Mouse (Mus musculus) stomach, embryonic 16.5 days (tissue): ENCODE data around the gene Chpf. TPM values are rescaled to one million over a fixed set of nuclear protein-coding genes. Genes with fewer than 3 reads are reported as not detected.

Source experiments
- ATAC-seq: fragments of 200-750 bp; cut with Nextera tagmentation; 2 replicates; pipeline ENCODE4 v1.8.0; 2017; ENCODE audit warnings: moderate number of reproducible peaks, moderate TSS enrichment; ENCODE audit not compliant: insufficient read depth, low FRiP score
- H3K27ac ChIP-seq: fragments of 300-500 bp; sonication (generic); 2 replicates; pipeline ENCODE4 v1.5.1; 2014; ENCODE audit warnings: low read length
- H3K27me3 ChIP-seq: fragments of 300-500 bp; sonication (generic); 2 replicates; pipeline ENCODE4 v1.6.1; 2014; ENCODE audit warnings: low read length, control low read depth, mixed read lengths; ENCODE audit not compliant: control insufficient read depth, insufficient read depth
- H3K36me3 ChIP-seq: fragments of 300-500 bp; sonication (generic); 2 replicates; pipeline ENCODE4 v1.6.1; 2014; ENCODE audit warnings: low read length; ENCODE audit not compliant: control insufficient read depth, insufficient read depth
- H3K4me1 ChIP-seq: fragments of 300-500 bp; sonication (generic); 2 replicates; pipeline ENCODE4 v1.6.1; 2014; ENCODE audit warnings: low read length, control low read depth, mixed read lengths; ENCODE audit not compliant: control insufficient read depth, insufficient read depth
- H3K4me2 ChIP-seq: fragments of 300-500 bp; sonication (generic); 2 replicates; pipeline ENCODE4 v1.6.1; 2014; ENCODE audit warnings: low read depth, low read length, mixed read lengths
- H3K4me3 ChIP-seq: fragments of 300-500 bp; sonication (generic); replicated peaks from 2 replicates; pipeline ENCODE4 v1.5.1; 2014; ENCODE audit warnings: mild to moderate bottlenecking, low read length
- H3K9ac ChIP-seq: fragments of 300-500 bp; sonication (generic); 2 replicates; pipeline ENCODE4 v1.6.1; 2014; ENCODE audit warnings: low read length
- H3K9me3 ChIP-seq: fragments of 300-500 bp; sonication (generic); replicated peaks from 2 replicates; pipeline ENCODE4 v1.6.1; 2016; ENCODE audit warnings: low read length, control low read depth; ENCODE audit not compliant: control insufficient read depth
- WGBS: fragments of 180-500 bp; shearing (Covaris S2); extraction: QIAGEN DNeasy Blood & Tissue Kit; methylation state at CpG from one replicate; pipeline ENCODE4 v1.1.7; 2014; 5-methylcytosine and 5-hydroxymethylcytosine counted together
- polyA plus RNA-seq: library from polyadenylated mRNA; unstranded; fragments of >200 nt; fragmentation: Nextera tagmentation; extraction: Ambion mirVana; gene quantifications from 2 replicates; pipeline ENCODE4 v1.2.1, GENCODE M21; 2015

Chpf gene
- polyA plus RNA-seq, 1 experiment from 2014 or later, result 28.0 TPM

DNA sequence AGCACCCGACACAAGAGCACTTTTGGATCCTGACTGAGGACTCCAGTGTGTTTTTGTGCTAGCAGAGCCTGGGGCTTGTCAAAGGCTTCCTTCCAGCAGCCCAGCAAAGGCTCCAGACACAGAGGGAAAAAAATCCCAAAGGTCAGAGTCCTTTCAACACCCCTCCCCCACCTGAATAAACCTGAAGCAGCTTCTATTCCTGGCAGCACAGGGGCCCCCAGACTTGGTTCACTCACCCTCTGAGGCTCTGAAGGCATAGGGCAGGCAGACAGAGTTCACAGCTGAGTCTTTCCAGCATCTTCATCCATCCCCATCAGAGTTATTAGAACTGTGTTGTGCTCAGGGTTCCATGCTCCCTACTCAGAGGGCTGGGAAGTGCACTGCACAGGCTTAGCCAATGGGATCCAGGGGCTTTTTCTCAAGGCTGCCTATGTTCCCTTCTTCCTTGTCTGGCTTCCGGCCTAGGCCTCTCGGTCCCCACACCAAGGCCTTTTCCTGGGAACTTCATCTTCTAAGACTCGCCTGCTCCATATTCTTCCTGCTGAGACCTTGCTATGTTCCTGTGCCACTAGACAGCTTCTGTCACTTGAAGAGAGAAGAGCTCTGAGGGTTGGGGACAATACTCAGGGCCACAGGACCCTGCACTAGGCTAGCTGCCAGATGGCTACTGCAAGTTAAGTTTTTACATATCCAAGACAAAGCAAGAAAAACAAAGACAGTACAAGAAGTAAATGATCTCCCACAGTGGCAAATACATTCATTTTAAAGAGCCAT, 32.5 kb upstream of the Chpf start:
- Histone ChIP-seq H3K4me2 (no peak overlapping the region), H3K4me1 (peaks cover 18% of the 10 kb centered on the region), H3K4me3 (no peak overlapping the region), H3K9ac (no peak overlapping the region; the same call in 1 of the 2 replicates), H3K36me3 (no peaks in the 10 kb centered on the region), H3K9me3 (no peaks in the 10 kb centered on the region), H3K27ac (peak overlapping the region; percentile 75), H3K27me3 (no peaks in the 10 kb centered on the region)
- ATAC-seq, result peak; percentile 28
- 49% methylated on average over 4 of the region's 4 CpGs for WGBS

- Histone ChIP-seq H3K9me3 (no peaks in the 10 kb centered on the region), H3K36me3 (no peaks in the 10 kb centered on the region), H3K4me1 (peaks cover 20% of the 10 kb centered on the region), H3K9ac (no peak overlapping the region), H3K27ac (no peak overlapping the region), H3K27me3 (no peaks in the 10 kb centered on the region), H3K4me3 (no peak overlapping the region), H3K4me2 (no peak overlapping the region)
- WGBS, result 70% methylated on average over 5 of the region's 5 CpGs
- ATAC-seq, result no peak
Observed at GRCm38 (mm10) chr1:75510154-75510553, 31.0 kb upstream of the Chpf start.

- Histone ChIP-seq H3K36me3 (no peaks in the 10 kb centered on the region), H3K9ac (peak overlapping the region; percentile 21; the same call in 1 of the 2 replicates), H3K9me3 (no peaks in the 10 kb centered on the region), H3K27ac (no peak overlapping the region), H3K27me3 (no peaks in the 10 kb centered on the region), H3K4me1 (peaks cover 22% of the 10 kb centered on the region), H3K4me3 (no peak overlapping the region), H3K4me2 (no peak overlapping the region)
- no peak for ATAC-seq
- 58% methylated on average over 20 of the region's 20 CpGs for WGBS
Observed at GRCm38 (mm10) chr1:75509586-75509985, 30.5 kb upstream of the Chpf start.

- no peak for ATAC-seq
- H3K9ac ChIP-seq, result peak within 1 kb of the TSS; percentile 83
- 0 out of 2 replicates have a peak, but pooled peaks cover 3% of the 10 kb centered on the region for H3K36me3 ChIP-seq
- H3K4me2 ChIP-seq, result peak within 1 kb of the TSS; percentile 96
- peaks cover 39% of the 10 kb centered on the region for H3K4me1 ChIP-seq
- peak within 1 kb of the TSS; percentile 89 for H3K27ac ChIP-seq
- no peaks in the 10 kb centered on the region for H3K27me3 ChIP-seq
- H3K4me3 ChIP-seq, result peak within 1 kb of the TSS; percentile 90
- H3K9me3 ChIP-seq, result no peaks in the 10 kb centered on the region
- WGBS, result 55% methylated on average over 10 of the region's 10 CpGs
Observed at GRCm38 (mm10) chr1:75507006-75507405, 27.9 kb upstream of the Chpf start, which contains the start of gene Inha. Inha (plus strand) TSS chr1:75507077.

DNA sequence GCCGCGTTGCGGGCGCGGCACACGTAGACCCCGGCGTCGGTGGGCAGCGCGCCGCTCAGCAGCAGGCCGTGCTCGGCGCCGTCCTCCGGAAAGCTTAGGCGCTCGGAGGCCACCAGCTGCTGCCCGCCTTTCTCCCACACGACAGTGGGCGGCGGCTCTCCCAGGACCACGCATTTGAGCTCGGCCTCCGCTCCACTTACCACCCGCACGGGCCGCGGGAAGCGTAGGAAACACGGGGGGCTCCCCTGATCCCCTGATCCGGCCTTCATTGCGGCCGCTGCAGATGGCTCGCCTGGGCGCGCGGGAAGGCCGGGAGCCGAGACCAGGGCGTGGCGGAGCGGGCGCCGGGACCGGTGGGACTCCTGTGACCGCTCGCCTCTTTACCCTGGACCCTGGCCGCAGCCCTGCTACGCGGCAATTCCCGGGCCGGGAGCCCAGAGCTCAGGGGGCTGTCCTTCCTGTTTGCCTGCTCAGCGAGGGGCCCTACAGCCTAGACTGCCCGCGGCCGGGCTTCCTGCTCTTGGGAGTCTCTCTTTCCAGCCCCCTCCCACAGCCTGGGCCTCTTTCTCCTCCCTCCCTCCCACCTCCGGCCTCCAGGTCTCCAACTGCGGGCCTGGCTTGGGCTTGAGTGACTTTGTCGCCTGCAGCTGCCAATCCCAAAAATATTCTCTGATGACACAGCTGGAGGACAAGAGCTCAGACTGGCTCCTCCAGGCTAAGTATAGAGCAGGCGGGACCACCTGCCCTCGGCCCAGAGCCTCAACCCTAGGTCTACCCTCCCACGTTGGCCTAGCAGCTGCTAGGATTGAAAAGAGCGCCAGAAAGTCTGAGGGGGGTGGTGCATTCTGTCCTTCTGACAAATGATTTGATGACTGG, 27.1 kb upstream of the Chpf start, which contains the start of gene Obsl1:
Gene Obsl1, minus strand, starts transcription at position 497 of the 876 bp plus-strand sequence.
- Histone ChIP-seq H3K9me3 (no peaks in the 10 kb centered on the region), H3K4me1 (peaks cover 34% of the 10 kb centered on the region), H3K4me3 (peak within 1 kb of the TSS; percentile 90), H3K9ac (peak within 1 kb of the TSS; percentile 83), H3K27ac (peak within 1 kb of the TSS; percentile 89), H3K27me3 (no peaks in the 10 kb centered on the region), H3K4me2 (peak within 1 kb of the TSS; percentile 96), H3K36me3 (peaks cover 11% of the 10 kb centered on the region)
- WGBS, result under 1% methylated on average over 63 of the region's 65 CpGs
- ATAC-seq, result peak; percentile 92

- Histone ChIP-seq H3K4me1 (peaks cover 32% of the 10 kb centered on the region), H3K36me3 (peaks cover 16% of the 10 kb centered on the region), H3K4me2 (peak overlapping the region; percentile 96), H3K9me3 (no peaks in the 10 kb centered on the region), H3K4me3 (peak overlapping the region; percentile 90), H3K27me3 (no peaks in the 10 kb centered on the region), H3K9ac (peak overlapping the region; percentile 83), H3K27ac (peak overlapping the region; percentile 89)
- WGBS, result under 1% methylated on average over 82 of the region's 84 CpGs
- peak; percentile 73 for ATAC-seq
Observed at GRCm38 (mm10) chr1:75505159-75505955, 26.2 kb upstream of the Chpf start.

DNA sequence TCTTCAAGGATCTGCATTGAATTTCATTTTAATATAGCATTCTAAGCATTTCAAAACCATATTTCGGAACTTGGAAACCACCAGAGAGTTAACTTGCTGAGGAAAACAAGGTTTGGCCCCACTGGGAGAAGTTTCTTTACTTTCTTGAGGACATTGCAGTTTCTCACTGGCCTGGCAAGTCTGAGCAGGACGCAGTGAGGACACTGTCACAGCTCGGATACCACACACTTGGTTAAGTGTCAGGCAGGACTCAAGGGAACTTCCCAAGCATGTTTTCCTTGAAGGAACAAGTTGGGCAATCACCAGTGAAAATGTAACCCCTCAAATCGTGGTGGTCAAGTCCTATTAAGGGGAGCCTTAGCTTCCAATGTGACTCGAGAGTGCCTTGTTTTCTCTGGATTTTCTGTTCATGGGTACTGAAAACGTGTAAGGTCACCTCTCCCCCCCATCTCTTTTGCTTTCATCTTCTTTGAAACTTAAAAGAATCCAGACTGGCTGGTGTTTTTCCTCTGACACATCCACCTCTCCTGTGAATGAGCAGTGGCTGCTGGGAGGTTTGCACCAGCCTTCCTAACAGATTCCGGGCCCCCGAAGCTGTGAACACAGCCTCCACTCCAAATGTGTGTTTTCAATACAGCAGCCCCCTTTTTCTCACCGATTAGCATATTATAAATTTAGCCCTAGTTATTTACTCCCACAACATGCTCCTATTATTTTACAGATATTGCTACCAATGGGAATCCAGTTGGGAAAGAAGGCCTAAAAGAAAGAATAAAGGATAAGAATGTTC, 25.3 kb upstream of the Chpf start:
- peak overlapping the region; percentile 90 for H3K4me3 ChIP-seq
- WGBS, result 51% methylated on average over 9 of the region's 9 CpGs
- ATAC-seq, result no peak
- H3K36me3 ChIP-seq, result peaks cover 25% of the 10 kb centered on the region
- H3K4me2 ChIP-seq, result peak overlapping the region; percentile 96
- peak overlapping the region; percentile 89; the same call in 1 of the 2 replicates for H3K27ac ChIP-seq
- peaks cover 30% of the 10 kb centered on the region for H3K4me1 ChIP-seq
- H3K27me3 ChIP-seq, result no peaks in the 10 kb centered on the region
- H3K9ac ChIP-seq, result peak overlapping the region; percentile 83
- no peaks in the 10 kb centered on the region for H3K9me3 ChIP-seq

GRCm38 (mm10) chr1:75503651-75503980, 24.5 kb upstream of the Chpf start:
- 69% methylated on average over 23 of the region's 23 CpGs for WGBS
- H3K27ac ChIP-seq, result no peak overlapping the region
- 0 out of 2 replicates have a peak overlapping the region, but pooled peaks have one; percentile 3 for H3K4me3 ChIP-seq
- peaks cover 30% of the 10 kb centered on the region for H3K4me1 ChIP-seq
- peak overlapping the region; percentile 96 for H3K4me2 ChIP-seq
- no peaks in the 10 kb centered on the region for H3K9me3 ChIP-seq
- H3K27me3 ChIP-seq, result no peaks in the 10 kb centered on the region
- peaks cover 32% of the 10 kb centered on the region for H3K36me3 ChIP-seq
- no peak for ATAC-seq
- H3K9ac ChIP-seq, result 0 out of 2 replicates have a peak overlapping the region, but pooled peaks have one; percentile 1
